ENCODE assay signal across 1 mouse cellular context in the genomic region with DNA sequence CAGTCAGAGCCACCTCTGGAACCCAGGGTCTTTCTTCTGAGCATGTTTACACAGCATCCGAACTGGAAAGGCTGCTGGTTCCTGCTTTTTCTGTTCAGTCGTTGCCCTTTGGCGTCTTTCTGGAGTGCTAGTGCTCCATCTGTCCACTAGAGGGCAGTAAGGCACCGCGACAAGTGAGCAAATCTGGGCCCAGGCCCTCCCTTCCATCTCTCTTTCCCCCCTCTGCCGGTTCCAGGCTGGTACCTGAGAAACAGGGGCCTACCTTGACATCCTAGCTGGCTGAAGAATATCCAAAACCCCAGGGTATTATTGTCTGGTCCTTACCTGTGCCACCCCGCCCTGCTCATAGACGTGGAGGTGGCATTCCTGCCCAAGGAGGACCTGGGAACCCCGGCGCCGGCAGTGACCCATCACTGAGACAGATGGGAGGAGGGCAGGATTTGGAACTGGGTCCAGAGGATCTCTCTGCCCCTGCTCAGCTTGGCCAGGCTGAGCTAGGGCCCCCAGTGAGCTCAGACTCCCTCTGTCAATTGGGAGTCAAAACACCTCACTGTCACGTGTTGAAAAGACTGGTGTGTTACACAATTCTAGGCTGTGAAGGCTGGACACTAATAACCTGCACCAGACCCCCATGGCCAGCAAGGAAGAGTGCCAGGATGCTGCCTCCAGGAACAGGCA.
A peak's percentile ranks its signal among the peaks of the same experiment; 100 is the strongest.
TF ChIP-seq lines count a peak whose summit lies in the region.

No protein-coding gene starts in this region.

TF ChIP-seq in CH12.LX, 34 proteins besides CTCF, POLR2A, EP300 and RAD21:
- TF ChIP-seq ZKSCAN1 (IDR thresholded peaks at IDR 0.05; ENCODE audit: borderline replicate concordance, low read depth, low read length) (no peak), ETS1 (conservative IDR thresholded peaks at IDR 0.05; ENCODE audit: low read depth, low read length) (no peak), MYC (IDR thresholded peaks at IDR 0.05; ENCODE audit: low read depth, low read length) (peak; percentile 41; the same call in 1 of the 2 replicates), IRF4 (IDR thresholded peaks at IDR 0.05; ENCODE audit: low read depth, low read length) (peak; percentile 72; the same call in 1 of the 2 replicates), RCOR1 (conservative IDR thresholded peaks at IDR 0.05; ENCODE audit: low read depth, low read length) (no peak), E2F4 (IDR thresholded peaks at IDR 0.05; ENCODE audit: insufficient replicate concordance, low read depth, low read length) (no peak), MXI1 (IDR thresholded peaks at IDR 0.05; ENCODE audit: low read depth, low read length) (no peak; the same call in 1 of the 2 replicates), CHD1 (IDR thresholded peaks at IDR 0.05; ENCODE audit: low read depth, low read length) (no peak), UBTF (IDR thresholded peaks at IDR 0.05; ENCODE audit: low read depth, low read length) (no peak), MAZ (IDR thresholded peaks at IDR 0.05; ENCODE audit: low read depth, low read length) (peak; percentile 84; the same call in 1 of the 2 replicates), ELF1 (IDR thresholded peaks at IDR 0.05; ENCODE audit: low read depth, low read length) (peak; percentile 51), JUND (conservative IDR thresholded peaks at IDR 0.05; ENCODE audit: low read depth, low read length) (peak; percentile 50; the same call in 1 of the 2 replicates), HCFC1 (IDR thresholded peaks at IDR 0.05; ENCODE audit: low read depth, low read length) (no peak), CHD2 (IDR thresholded peaks at IDR 0.05; ENCODE audit: low read length) (no peak), ZC3H11A (IDR thresholded peaks at IDR 0.05; ENCODE audit: low read depth, low read length) (peak; percentile 97), POLR2AphosphoS2 (IDR thresholded peaks at IDR 0.05; ENCODE audit: low read depth, low read length) (no peak), ZNF384 (IDR thresholded peaks at IDR 0.05; ENCODE audit: low read depth, low read length) (no peak), PAX5 (IDR thresholded peaks at IDR 0.05; ENCODE audit: low read length) (no peak), BHLHE40 (IDR thresholded peaks at IDR 0.05; ENCODE audit: low read depth, low read length) (no peak; the same call in 1 of the 2 replicates), MAFK (IDR thresholded peaks at IDR 0.05; ENCODE audit: insufficient replicate concordance, low read length) (no peak), USF1 (IDR thresholded peaks at IDR 0.05; ENCODE audit: low read depth, low read length) (no peak), SIN3A (IDR thresholded peaks at IDR 0.05; ENCODE audit: low read length) (peak; percentile 23; the same call in 1 of the 2 replicates), SMC3 (IDR thresholded peaks at IDR 0.05; ENCODE audit: low read depth, low read length) (peak; percentile 99), GABPA (IDR thresholded peaks at IDR 0.05; ENCODE audit: insufficient replicate concordance, low read depth, low read length) (no peak), TCF12 (IDR thresholded peaks at IDR 0.05; ENCODE audit: low read depth, low read length) (peak; percentile 63; the same call in 1 of the 2 replicates), TBP (conservative IDR thresholded peaks at IDR 0.05; ENCODE audit: low read depth, low read length) (no peak), NELFE (IDR thresholded peaks at IDR 0.05; ENCODE audit: low read depth, low read length) (peak; percentile 59; the same call in 1 of the 2 replicates), NRF1 (IDR thresholded peaks at IDR 0.05; ENCODE audit: low read depth, low read length) (0 out of 2 replicates have a peak, but pooled peaks have one; percentile 27), MAX (IDR thresholded peaks at IDR 0.05; ENCODE audit: low read length) (no peak), MEF2A (IDR thresholded peaks at IDR 0.05; ENCODE audit: borderline replicate concordance, low read depth, low read length) (peak; percentile 63), USF2 (conservative IDR thresholded peaks at IDR 0.05; ENCODE audit: low read depth, low read length) (no peak)
